Mouse (Mus musculus): ENCODE results near the gene Alox12b.

DNA sequence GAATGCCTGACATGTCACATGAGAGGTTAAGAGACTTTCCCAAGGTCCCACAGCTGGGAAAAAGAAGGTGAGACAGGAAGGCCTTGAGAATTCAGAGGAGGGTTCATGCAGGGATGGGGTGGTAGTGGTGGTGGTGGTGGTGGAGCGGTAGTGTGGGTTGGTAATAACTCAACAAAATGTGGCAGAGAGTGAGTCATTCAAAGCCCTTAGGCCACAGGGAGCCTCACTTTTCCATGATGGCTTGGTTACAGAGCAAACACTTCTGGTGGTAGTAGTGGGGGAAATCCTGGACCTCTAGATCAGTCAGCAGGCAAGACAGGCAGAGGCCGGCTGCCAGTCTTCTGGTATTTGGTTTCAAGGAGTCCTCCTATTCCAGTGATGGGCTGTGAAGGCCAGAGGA lies 15.8 kb downstream of the Alox12b start:
- no peak for TF ChIP-seq POLR2A (IDR thresholded peaks at IDR 0.05; ENCODE audit: control insufficient read depth in 1 of 2, insufficient read depth in 1 of 2, low read depth in 1 of 2, low read length in 2 of 2, poor library complexity in 1 of 2)
- no peak for TF ChIP-seq TAL1 (IDR thresholded peaks at IDR 0.05; ENCODE audit: low read length)
- no peak for TF ChIP-seq ETS1 (IDR thresholded peaks at IDR 0.05; ENCODE audit: low read depth, low read length)
- no peak for TF ChIP-seq CTCF (IDR thresholded peaks at IDR 0.05 in 2 of 3, conservative IDR thresholded peaks at IDR 0.05 in 1 of 3; ENCODE audit: control insufficient read depth in 1 of 3, insufficient read depth in 1 of 3, low read depth in 2 of 3, low read length in 3 of 3, poor library complexity in 1 of 3, severe bottlenecking in 1 of 3)
- TF ChIP-seq ZNF384 (IDR thresholded peaks at IDR 0.05; ENCODE audit: low read depth, low read length), result no peak
- TF ChIP-seq POLR2AphosphoS5 (IDR thresholded peaks at IDR 0.05; ENCODE audit: borderline replicate concordance, low read depth, low read length), result no peak
- no peak for TF ChIP-seq USF1 (IDR thresholded peaks at IDR 0.05; ENCODE audit: low read depth, low read length)
- TF ChIP-seq SIN3A (IDR thresholded peaks at IDR 0.05; ENCODE audit: low read length), result no peak
- TF ChIP-seq MAX (IDR thresholded peaks at IDR 0.05; ENCODE audit: low read length), result no peak
- TF ChIP-seq MAFK (IDR thresholded peaks at IDR 0.05; ENCODE audit: borderline replicate concordance, low read depth, low read length), result no peak
- no peak for TF ChIP-seq GATA1 (IDR thresholded peaks at IDR 0.05; ENCODE audit: low read depth, low read length)
- TF ChIP-seq POLR2AphosphoS2 (IDR thresholded peaks at IDR 0.05; ENCODE audit: low read length), result no peak
- TF ChIP-seq CHD2 (IDR thresholded peaks at IDR 0.05; ENCODE audit: low read length), result no peak
